Mouse (Mus musculus) myocyte (in vitro differentiated cells): ENCODE data around the gene Tjp1.

Experiments used
- MYOG ChIP-seq, 3 experiments: IDR thresholded peaks; one replicate each; pipeline ENCODE4 v1.6.1; 2011; ENCODE audit warnings: control low read depth in 2 of 3, low read depth in 2 of 3, mild to moderate bottlenecking in 2 of 3; ENCODE audit not compliant: insufficient read length in 2 of 3, control insufficient read depth in 1 of 3, insufficient read depth in 1 of 3
- USF1 ChIP-seq: IDR thresholded peaks from one replicate; pipeline ENCODE4 v1.6.1; 2011; ENCODE audit warnings: low read depth, mild to moderate bottlenecking, control low read depth, moderate library complexity

DNA sequence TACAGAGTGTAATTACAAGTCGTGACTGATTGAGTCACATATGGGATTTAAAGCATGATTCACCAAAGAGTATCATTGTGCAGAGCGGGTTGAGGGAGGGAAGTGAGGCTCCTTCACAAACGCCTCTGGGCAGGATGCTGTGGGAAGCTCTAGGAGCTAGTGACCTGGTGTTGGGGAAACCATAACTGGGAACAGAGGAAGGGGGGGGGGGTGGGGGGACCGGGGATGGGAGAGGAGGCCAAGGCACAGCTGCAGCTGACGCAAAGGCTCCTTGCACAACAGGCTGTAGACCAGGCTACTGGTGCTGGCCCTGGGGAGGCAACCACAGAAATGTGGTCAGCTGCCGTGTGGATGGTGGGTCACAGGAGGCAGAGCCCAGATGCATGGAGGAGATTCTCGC, 116.9 kb downstream of the Tjp1 start:
- TF ChIP-seq USF1 (no peak), MYOG (IDR thresholded peaks at IDR 0.05; ENCODE audit: control insufficient read depth in 1 of 3, insufficient read depth in 1 of 3, insufficient read length in 2 of 3, low read depth in 2 of 3) (peak; percentile 47 to 98 (median 97))
